Mouse (Mus musculus): ENCODE data around the gene Lin7c. TPM values are rescaled to one million over a fixed set of nuclear protein-coding genes. Genes with fewer than 3 reads are reported as not detected.
"Not testable (repeated sequence)": the region's sequence is repeated elsewhere in the genome, so short reads cannot be mapped to it uniquely, and the experiment has no call there.

The Lin7c gene
- 23.5 and 28.1 TPM in 2 replicates for polyA plus RNA-seq (2012; rRNA removed)

- peak; percentile 89 for DNase-seq (ENCODE audit: low spot score)
These were observed at the start of gene Lin7c for GRCm38 (mm10) chr2:109890597-109890996. Lin7c (plus strand) TSS chr2:109890853.

- DNase-seq (ENCODE audit: low spot score): no peak
These were observed 44.3 kb upstream of the Lin7c start for GRCm38 (mm10) chr2:109846401-109846800.

GRCm38 (mm10) chr2:109848305-109848704 is 42.3 kb upstream of the Lin7c start:
- DNase-seq (ENCODE audit: low spot score): no peak

GRCm38 (mm10) chr2:109848715-109849114 is 41.9 kb upstream of the Lin7c start:
- DNase-seq (ENCODE audit: low spot score): no peak

GRCm38 (mm10) chr2:109855601-109856000 is 35.1 kb upstream of the Lin7c start:
- no peak for DNase-seq (ENCODE audit: low spot score)

GRCm38 (mm10) chr2:109859671-109860070 is 31.0 kb upstream of the Lin7c start:
- DNase-seq (ENCODE audit: low spot score): no peak

GRCm38 (mm10) chr2:109860832-109861231 is 29.8 kb upstream of the Lin7c start:
- no peak for DNase-seq (ENCODE audit: low spot score)

- not testable (repeated sequence) for DNase-seq (ENCODE audit: low spot score)
These were observed 11.2 kb upstream of the Lin7c start for GRCm38 (mm10) chr2:109879429-109879828.

GRCm38 (mm10) chr2:109881111-109881510 is 9.5 kb upstream of the Lin7c start:
- DNase-seq (ENCODE audit: low spot score): no peak

- DNase-seq (ENCODE audit: low spot score): no peak
These were observed 9.0 kb upstream of the Lin7c start for GRCm38 (mm10) chr2:109881625-109882024.

- no peak for DNase-seq (ENCODE audit: low spot score)
These were observed 6.5 kb upstream of the Lin7c start for GRCm38 (mm10) chr2:109884106-109884505.

GRCm38 (mm10) chr2:109884507-109884906 is 6.1 kb upstream of the Lin7c start:
- no peak for DNase-seq (ENCODE audit: low spot score)

GRCm38 (mm10) chr2:109890068-109890467 is 585 bp upstream of the Lin7c start:
- DNase-seq (ENCODE audit: low spot score): no peak

- no peak for DNase-seq (ENCODE audit: low spot score)
These were observed 378 bp downstream of the Lin7c start for GRCm38 (mm10) chr2:109891031-109891430.

GRCm38 (mm10) chr2:109891471-109891870 is 818 bp downstream of the Lin7c start:
- no peak for DNase-seq (ENCODE audit: low spot score)

GRCm38 (mm10) chr2:109896311-109896710 is 5.7 kb downstream of the Lin7c start:
- DNase-seq (ENCODE audit: low spot score): no peak

- no peak for DNase-seq (ENCODE audit: low spot score)
These were observed 12.2 kb downstream of the Lin7c start for GRCm38 (mm10) chr2:109902869-109903268.

GRCm38 (mm10) chr2:109904171-109904821 is 13.6 kb downstream of the Lin7c start:
- DNase-seq (ENCODE audit: low spot score): no peak

- no peak for DNase-seq (ENCODE audit: low spot score)
These were observed 18.5 kb downstream of the Lin7c start for GRCm38 (mm10) chr2:109909122-109909521.

GRCm38 (mm10) chr2:109912216-109912615 is 21.6 kb downstream of the Lin7c start:
- no peak for DNase-seq (ENCODE audit: low spot score)

GRCm38 (mm10) chr2:109912766-109913165 is 22.1 kb downstream of the Lin7c start:
- no peak for DNase-seq (ENCODE audit: low spot score)

- DNase-seq (ENCODE audit: low spot score): no peak
These were observed 22.6 kb downstream of the Lin7c start for GRCm38 (mm10) chr2:109913241-109913640.

GRCm38 (mm10) chr2:109914601-109915000 is 23.9 kb downstream of the Lin7c start:
- DNase-seq (ENCODE audit: low spot score): no peak

Data from urinary bladder, adult 2 months (tissue).